Mouse (Mus musculus): ENCODE measurements around the gene Oxct2b. TPM values are rescaled to one million over a fixed set of nuclear protein-coding genes. Genes with fewer than 3 reads are reported as not detected.
A peak's percentile ranks its signal among the peaks of the same experiment; 100 is the strongest.
"Not testable (repeated sequence)": the region's sequence is repeated elsewhere in the genome, so short reads cannot be mapped to it uniquely, and the experiment has no call there.

The Oxct2b gene
- polyA plus RNA-seq, 1 experiment: 0.22 TPM

- no peak for DNase-seq (ENCODE audit: extremely low spot score in 1 of 2, low spot score in 1 of 2)
Measured at GRCm38 (mm10) chr4:123112216-123112764, 3.8 kb upstream of the Oxct2b start.

DNA sequence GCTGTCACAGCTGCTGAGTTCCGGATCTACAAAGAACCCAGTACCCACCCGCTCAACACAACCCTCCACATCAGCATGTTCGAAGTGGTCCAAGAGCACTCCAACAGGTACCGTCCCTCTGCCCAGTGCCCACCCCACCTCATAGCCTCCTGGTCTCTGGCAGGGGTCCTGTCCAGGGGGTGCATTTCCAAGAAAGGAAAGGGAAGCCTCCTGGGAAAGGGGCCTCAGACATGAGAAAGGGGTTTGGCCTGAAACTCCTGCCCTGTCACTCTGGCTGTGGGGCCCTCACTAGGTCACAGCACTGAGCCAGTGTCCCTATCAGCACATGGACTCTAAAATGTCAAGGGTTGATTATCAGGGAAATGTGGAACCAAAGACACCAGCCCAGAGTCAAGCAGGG lies 1.4 kb upstream of the Oxct2b start:
- not testable (repeated sequence) for DNase-seq (ENCODE audit: extremely low spot score in 1 of 2, low spot score in 1 of 2)

DNA sequence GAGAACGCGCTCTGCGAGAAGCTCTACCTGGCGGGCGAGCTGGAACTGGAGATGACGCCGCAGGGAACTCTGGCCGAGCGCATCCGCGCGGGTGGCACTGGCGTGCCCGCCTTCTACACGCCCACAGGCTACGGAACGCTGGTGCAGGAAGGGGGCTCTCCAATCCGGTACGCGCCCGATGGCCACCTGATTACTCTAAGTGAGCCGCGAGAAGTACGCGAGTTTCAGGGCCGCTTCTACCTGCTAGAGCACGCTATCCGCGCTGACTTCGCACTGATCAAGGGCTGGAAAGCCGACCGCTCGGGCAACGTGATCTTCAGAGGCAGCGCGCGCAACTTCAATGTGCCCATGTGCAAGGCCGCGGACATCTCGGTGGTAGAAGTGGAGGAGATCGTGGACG lies 574 bp downstream of the Oxct2b start:
- DNase-seq (ENCODE audit: extremely low spot score in 1 of 2, low spot score in 1 of 2): peak in 1 of 2 experiments; percentile 15

DNA sequence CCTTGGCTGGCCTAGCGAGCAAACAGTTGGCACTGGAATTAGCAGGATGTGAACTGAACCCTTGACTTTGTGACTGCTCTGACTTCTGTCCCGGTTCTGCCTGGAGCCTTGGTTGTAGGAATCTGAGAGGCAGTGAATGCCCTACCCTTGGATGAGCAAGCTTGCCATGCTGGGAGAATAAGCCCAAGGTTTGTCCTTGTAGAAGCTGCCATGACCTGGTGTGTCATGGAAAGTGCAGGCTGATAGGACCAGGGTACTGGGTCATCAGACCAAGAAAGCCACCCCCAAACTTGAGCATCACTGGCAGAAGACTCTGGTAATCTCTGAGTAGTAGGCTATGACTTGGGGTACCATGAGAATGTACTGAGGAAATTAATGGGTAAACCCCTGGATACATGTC lies 5.2 kb downstream of the Oxct2b start:
- DNase-seq (ENCODE audit: extremely low spot score in 1 of 2, low spot score in 1 of 2): no peak

GRCm38 (mm10) chr4:123126626-123127025 lies 10.6 kb downstream of the Oxct2b start:
- DNase-seq (ENCODE audit: extremely low spot score in 1 of 2, low spot score in 1 of 2): no peak

DNA sequence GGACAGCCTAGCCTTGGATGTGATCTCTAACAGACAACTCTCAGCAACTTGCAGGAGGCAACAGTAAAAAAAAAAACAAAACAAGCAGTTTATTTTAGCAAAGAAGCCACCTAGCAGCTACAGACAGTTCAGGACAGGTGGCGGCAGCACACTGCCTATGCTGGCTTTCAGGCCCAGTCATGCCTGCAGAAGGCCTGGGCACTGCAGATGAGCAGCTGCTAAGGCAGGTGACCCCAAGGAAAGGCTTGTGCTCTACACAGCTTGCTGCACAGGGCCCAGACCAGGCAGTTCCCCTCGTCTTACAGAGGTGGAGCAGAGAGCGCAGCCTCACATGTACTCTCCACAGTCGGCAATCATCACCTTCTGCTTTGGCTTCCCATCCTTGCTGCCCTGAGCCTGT lies 11.0 kb downstream of the Oxct2b start:
- no peak for DNase-seq (ENCODE audit: extremely low spot score in 1 of 2, low spot score in 1 of 2)

DNA sequence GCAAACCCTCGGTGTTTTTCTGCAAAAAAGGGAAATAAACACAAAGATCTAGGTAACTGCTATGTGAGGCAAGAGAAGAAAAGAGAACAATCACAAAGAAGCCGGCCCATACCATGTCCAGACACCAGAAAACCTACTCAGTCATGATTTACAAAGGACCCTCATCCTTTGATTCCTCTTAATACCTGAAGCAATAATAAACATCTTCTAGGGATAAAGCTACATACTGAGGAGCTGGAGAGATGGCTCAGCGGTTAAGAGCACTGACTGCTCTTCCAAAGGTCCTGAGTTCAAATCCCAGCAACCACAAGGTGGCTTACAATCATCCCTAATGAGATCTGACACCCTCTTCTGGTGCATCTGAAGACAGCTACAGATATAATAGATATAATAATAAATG lies 21.5 kb downstream of the Oxct2b start:
- DNase-seq (ENCODE audit: extremely low spot score in 1 of 2, low spot score in 1 of 2): no peak

- peak in 1 of 2 experiments; percentile 67 for DNase-seq (ENCODE audit: extremely low spot score in 1 of 2, low spot score in 1 of 2)
Measured at GRCm38 (mm10) chr4:123139513-123140154, 23.6 kb downstream of the Oxct2b start, which contains the start of gene Ppie. TSS of gene Ppie (minus strand) at chr4:123139951.

DNA sequence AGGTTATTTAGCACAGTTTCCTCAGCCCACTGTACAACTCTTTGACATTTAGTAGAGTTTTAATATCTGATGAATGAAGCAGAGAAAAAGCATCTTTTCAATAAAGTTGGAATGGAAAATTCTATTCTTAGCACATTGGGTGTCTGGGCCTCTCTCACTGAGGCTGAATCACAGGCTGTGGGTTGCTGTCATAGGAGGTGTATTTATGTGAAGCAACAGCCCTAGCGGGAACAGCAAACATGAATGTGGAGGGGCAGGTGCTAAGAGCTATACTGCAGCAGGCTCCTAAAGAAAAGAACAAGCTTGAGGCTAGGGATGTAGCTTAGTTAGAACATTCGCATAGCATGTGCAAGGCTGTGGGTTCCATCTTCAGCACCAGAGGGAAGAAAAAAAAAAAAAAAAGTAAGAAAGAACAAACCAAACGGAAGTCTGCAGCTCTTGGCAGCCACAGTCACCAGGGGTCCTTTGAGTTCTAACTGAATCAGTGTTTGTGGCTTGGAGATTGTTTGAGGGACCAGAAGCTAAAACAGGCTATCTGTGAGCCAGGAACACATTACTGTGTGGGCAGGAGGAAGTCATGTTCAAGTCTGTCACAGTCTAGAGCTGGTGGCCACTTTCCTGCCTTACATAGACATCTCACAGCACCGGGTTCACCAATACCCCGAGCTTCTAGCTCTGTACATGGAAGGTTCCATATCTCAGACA lies 31.5 kb downstream of the Oxct2b start:
- peak; percentile 69 to 82 for DNase-seq (ENCODE audit: extremely low spot score in 1 of 2, low spot score in 1 of 2)

GRCm38 (mm10) chr4:123152003-123152402 lies 35.9 kb downstream of the Oxct2b start:
- DNase-seq (ENCODE audit: extremely low spot score in 1 of 2, low spot score in 1 of 2): no peak

GRCm38 (mm10) chr4:123152976-123153375 lies 36.9 kb downstream of the Oxct2b start:
- peak; percentile 82 to 87 for DNase-seq (ENCODE audit: extremely low spot score in 1 of 2, low spot score in 1 of 2)

DNA sequence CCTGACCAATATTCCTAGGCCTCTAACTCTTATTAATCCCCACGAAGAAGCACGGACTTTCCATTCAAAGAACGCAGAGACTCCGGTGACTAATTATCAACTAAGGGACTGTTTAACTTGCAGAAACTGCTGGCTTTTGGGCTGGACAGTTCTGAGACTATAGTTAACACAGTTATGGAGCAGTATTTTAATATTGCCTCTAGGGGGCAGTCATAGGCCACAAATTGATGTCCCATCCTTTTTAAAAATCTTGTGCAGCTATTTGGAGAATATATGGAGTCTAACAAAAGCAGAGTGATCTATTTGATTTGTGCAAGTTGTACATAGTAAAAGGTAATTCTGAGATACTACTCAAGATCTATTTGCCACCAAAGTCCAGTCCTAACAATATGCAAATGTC lies 38.9 kb downstream of the Oxct2b start:
- peak in 1 of 2 experiments; percentile 86 for DNase-seq (ENCODE audit: extremely low spot score in 1 of 2, low spot score in 1 of 2)

DNA sequence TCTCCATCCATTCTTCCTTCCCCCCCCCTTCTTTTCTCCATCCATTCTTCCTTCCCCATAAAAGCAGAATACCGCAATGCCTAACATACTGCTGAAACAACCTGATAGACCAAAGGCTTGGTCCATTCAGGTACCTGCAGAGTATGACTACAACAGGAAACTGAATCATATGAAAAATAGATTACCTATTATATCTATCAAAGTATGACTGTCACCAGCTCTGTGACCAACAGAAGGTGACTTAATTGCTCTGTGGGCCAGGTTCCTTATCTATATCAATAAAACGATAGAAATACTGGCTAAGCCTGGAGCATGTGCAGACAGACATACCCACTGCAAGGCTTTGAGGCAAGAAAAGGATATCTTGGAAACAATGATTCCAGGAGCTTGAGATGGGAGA lies 39.4 kb downstream of the Oxct2b start:
- no peak for DNase-seq (ENCODE audit: extremely low spot score in 1 of 2, low spot score in 1 of 2)

DNA sequence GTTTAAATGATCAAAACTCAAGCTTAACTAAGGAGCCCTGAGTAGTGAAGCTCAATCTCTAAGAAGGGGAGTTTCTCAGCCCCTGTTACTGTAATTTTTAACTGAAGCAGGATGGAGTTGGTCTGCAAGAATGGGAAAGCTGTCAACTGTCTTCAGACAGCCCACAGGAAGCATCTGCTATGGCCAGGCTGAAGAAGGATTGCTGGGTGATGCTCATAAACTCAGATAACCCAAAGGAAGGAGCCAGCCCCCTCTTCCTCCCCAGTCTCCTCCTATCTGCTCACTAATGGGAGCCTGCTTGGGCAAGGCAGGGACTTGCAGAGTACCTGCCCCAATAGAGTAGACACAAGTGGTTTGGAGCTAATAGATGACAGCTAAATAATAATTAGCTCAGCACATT lies 39.8 kb downstream of the Oxct2b start:
- DNase-seq (ENCODE audit: extremely low spot score in 1 of 2, low spot score in 1 of 2): no peak

DNA sequence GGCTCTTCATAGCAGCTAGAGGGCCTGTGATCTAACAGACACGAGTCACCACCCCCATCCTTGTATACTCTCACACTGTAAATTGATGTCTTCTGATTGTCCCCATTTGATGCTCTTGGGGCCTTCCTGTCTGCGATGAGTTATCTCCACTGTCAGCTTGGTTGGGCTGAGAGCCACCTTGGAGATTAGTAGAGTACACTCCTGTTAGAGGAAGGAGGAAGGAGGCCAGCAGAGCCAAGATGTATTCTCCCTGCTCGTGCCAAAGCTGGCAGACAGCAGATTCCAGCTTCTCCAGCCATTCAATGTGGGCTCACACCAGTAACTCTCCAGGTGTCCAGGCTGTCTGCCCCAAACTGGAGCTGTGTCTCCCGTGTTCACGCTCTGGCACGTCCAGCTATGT lies 44.5 kb downstream of the Oxct2b start:
- no peak for DNase-seq (ENCODE audit: extremely low spot score in 1 of 2, low spot score in 1 of 2)

DNA sequence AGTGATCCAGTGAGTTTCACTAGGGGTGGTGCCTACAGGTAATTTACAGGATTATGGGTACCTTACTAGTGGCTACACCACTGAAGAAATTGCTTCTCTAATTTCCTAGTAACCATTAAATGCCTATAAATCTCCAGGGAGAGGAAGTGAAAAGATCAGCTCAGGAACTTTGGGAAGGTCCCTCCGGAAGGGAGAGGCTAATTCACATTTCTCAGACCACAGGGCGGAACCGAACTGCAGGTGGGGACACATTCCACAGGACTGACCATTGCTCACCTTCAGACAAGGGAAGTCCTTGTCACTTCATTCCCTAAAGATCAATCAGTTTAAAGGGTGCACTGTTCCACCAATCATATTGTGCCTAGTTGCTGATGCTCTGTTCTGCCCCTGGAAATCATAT lies 45.2 kb downstream of the Oxct2b start:
- DNase-seq (ENCODE audit: extremely low spot score in 1 of 2, low spot score in 1 of 2): not testable (repeated sequence)

- DNase-seq (ENCODE audit: extremely low spot score in 1 of 2, low spot score in 1 of 2): peak in 1 of 2 experiments; percentile 31
Measured at GRCm38 (mm10) chr4:123162305-123162917, 46.3 kb downstream of the Oxct2b start.

- DNase-seq (ENCODE audit: extremely low spot score in 1 of 2, low spot score in 1 of 2): peak; percentile 61 to 76
Measured at GRCm38 (mm10) chr4:123164157-123164556, 48.1 kb downstream of the Oxct2b start.
